Mouse (Mus musculus) retina, adult 2 months (tissue): ENCODE measurements around the gene Guk1.
"Not testable (repeated sequence)": the region's sequence is repeated elsewhere in the genome, so short reads cannot be mapped to it uniquely, and the experiment has no call there.

Experiments used
- DNase-seq: peaks from one replicate; pipeline ENCODE4 v3.0.0-alpha.2; 2012; ENCODE audit warnings: low read depth, low spot score

Gene Guk1

GRCm38 (mm10) chr11:59211561-59211960 is 19.5 kb upstream of the Guk1 start:
- DNase-seq = not testable (repeated sequence)

- DNase-seq = no peak
Observed at GRCm38 (mm10) chr11:59210020-59210419, 18.0 kb upstream of the Guk1 start.

- no peak for DNase-seq
Observed at GRCm38 (mm10) chr11:59209580-59209979, 17.6 kb upstream of the Guk1 start.

- no peak for DNase-seq
Observed at GRCm38 (mm10) chr11:59209003-59209441, 17.0 kb upstream of the Guk1 start.

GRCm38 (mm10) chr11:59208153-59208831 is 16.3 kb upstream of the Guk1 start, which contains the start of gene 2310033P09Rik:
TSS of gene 2310033P09Rik (plus strand) at chr11:59208321.
- peak; percentile 92 for DNase-seq

- DNase-seq = peak; percentile 90
Observed at GRCm38 (mm10) chr11:59202081-59202995, 10.3 kb upstream of the Guk1 start, which contains the start of gene Mrpl55. TSS of gene Mrpl55 (plus strand) at chr11:59202486.

- DNase-seq = no peak
Observed at GRCm38 (mm10) chr11:59201216-59202002, 9.4 kb upstream of the Guk1 start.

GRCm38 (mm10) chr11:59196230-59196629 is 4.2 kb upstream of the Guk1 start:
- DNase-seq = no peak

- peak; percentile 82 for DNase-seq
Observed at GRCm38 (mm10) chr11:59191231-59192058, 567 bp downstream of the Guk1 start.

- DNase-seq = peak; percentile 73
Observed at GRCm38 (mm10) chr11:59187706-59188105, 4.3 kb downstream of the Guk1 start.

GRCm38 (mm10) chr11:59185490-59185889 is 6.5 kb downstream of the Guk1 start:
- no peak for DNase-seq

GRCm38 (mm10) chr11:59183821-59184220 is 8.2 kb downstream of the Guk1 start:
- no peak for DNase-seq

GRCm38 (mm10) chr11:59182864-59183331 is 9.1 kb downstream of the Guk1 start, which contains the start of gene Gjc2:
TSS of gene Gjc2 (minus strand) at chr11:59183213.
- no peak for DNase-seq

GRCm38 (mm10) chr11:59176921-59177320 is 15.1 kb downstream of the Guk1 start:
- no peak for DNase-seq

GRCm38 (mm10) chr11:59176475-59176874 is 15.5 kb downstream of the Guk1 start:
- no peak for DNase-seq

- DNase-seq = no peak
Observed at GRCm38 (mm10) chr11:59174189-59174838, 17.7 kb downstream of the Guk1 start.

- DNase-seq = no peak
Observed at GRCm38 (mm10) chr11:59170549-59170948, 21.5 kb downstream of the Guk1 start.

- no peak for DNase-seq
Observed at GRCm38 (mm10) chr11:59169807-59170206, 22.2 kb downstream of the Guk1 start.

GRCm38 (mm10) chr11:59165616-59166241 is 26.3 kb downstream of the Guk1 start:
- no peak for DNase-seq

- DNase-seq = no peak
Observed at GRCm38 (mm10) chr11:59164384-59164783, 27.6 kb downstream of the Guk1 start.
